Mouse (Mus musculus) layer of hippocampus, postnatal 10 days (tissue): Measurements from ENCODE around the gene Col6a5. TPM values are rescaled to one million over a fixed set of nuclear protein-coding genes. Genes with fewer than 3 reads are reported as not detected.

ENCODE experiments used
- DNase-seq, 2 experiments: peaks; one replicate each; pipeline ENCODE4 v3.0.0; 2021; ENCODE audit warnings: low spot score in 2 of 2
- total RNA-seq, 2 experiments: library from RNA; stranded (reverse); gene quantifications; 2 replicates each; pipeline ENCODE4 v1.2.3; 2021

Gene Col6a5
- total RNA-seq, 2 experiments from 2014 or later: 1.4 to 2.8 TPM

DNA sequence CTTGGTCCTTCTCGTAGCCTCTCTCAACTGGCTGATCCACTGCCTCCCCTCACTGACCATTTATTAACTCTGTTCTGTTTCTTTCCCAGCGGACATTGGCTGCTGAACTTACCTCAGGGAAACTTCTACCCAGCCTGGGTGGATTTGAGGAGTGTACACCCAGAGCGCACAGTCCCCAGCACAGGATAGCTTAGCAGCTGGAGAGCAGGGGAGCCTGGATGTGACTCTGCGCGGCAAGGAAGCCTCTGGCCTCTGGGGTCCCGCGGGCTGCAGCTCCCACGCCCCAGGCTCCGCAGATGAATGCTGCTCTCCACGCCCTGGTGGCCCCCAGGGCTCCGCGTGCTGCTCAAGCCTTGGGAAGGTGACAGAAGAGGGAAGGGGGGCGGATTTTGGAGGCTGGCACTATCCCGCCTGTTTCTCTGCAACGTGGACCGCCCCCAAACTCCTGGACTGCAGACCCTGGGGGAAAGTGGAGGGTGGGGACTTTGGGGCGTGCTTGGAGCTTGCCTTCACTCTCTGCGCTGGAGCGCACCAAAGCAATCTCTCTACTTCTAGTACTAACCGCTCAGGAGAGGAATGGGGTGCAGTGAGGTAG lies 132.6 kb downstream of the Col6a5 start, which contains the start of gene Col6a6:
Gene Col6a6 (minus strand): TSS at position 370 of the 595 bp plus-strand sequence.
- no peak for DNase-seq

DNA sequence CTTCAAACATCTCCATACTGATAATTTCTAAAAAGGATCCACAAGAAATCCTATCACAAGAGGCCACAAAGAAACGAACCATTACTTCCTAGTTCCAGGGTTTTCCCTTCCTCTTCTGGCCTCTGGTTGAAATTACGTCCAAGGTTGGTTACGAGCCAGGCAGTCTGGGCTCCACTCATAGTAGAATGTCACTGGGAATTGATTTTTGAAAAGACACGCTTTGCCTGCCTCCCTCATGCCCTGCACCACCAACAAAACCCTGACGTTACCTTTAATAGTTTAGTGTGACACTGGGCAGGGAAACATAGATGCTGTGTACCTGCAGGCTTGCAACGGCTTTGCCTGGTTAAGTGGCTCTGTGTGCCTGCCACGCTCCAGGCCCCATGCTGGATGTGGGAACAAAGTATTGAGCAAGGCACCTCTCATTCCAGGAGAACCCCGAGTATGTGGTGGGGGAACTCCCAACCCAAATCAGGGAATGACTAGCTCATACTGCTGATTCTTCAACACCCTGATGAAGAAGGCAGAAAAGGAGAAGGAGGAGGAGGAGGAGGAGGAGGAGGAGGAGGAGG lies 133.3 kb downstream of the Col6a5 start:
- DNase-seq: no peak

DNA sequence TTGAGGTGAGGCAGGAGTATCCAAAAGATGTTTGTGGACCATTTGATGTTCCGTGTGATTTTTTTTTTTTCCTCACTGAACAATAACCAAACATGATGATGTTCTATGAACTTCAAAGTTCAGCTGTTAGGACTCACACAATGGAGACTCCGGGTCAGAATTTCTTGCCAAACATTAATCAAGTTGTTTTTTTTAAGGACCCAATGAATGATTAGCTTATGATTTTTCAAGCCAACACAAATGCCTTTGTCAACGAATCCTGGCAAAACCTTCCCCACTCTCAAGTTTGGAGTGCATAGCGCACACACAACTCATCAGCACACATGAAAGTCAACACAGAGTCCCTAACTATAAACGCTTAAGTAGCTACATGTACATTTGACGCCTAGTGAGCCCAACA lies 139.7 kb downstream of the Col6a5 start:
- no peak for DNase-seq

DNA sequence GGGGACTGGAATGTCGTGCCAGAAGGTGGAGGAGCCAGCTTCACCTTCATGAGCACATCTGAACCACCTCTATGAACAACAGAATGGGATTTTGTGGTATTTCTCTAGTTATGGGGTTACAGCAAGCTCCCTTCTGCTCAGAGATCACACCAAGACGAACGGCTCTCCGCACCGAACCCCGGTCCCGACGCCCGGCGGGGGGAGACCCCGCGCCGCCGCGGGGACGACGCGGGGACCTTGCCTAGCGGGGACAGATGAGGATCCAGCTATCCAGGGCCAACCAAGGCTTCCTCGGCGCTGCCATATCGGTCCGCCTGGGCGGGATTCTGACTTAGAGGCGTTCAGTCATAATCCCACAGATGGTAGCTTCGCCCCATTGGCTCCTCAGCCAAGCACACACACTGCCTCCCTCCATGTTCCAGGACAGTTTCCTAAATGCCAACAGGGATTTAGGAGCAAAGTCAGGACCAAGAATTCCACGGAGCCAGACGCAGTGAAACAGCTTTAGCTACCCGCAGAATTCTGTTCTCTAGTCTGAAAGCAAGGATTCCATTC lies 141.2 kb downstream of the Col6a5 start:
- no peak for DNase-seq

DNA sequence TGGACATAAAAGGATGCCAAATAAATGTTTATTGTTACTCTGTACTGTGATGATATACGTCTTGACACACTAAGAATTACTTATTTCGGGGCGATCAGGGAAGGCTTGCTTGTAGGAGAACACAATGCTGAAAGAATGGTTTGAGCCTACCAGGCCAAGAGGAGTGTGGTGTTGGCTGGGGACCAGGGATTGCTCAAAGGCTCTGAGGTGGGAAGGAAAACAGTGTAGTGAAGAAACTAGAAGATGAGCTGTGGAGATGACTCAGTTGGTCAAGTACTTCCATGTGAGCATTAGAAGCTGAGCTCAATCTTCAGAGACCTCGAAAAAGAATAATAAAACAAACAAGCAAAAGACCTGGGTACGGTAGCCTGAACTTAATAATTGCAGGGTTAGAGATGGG lies 146.0 kb downstream of the Col6a5 start:
- DNase-seq: no peak

DNA sequence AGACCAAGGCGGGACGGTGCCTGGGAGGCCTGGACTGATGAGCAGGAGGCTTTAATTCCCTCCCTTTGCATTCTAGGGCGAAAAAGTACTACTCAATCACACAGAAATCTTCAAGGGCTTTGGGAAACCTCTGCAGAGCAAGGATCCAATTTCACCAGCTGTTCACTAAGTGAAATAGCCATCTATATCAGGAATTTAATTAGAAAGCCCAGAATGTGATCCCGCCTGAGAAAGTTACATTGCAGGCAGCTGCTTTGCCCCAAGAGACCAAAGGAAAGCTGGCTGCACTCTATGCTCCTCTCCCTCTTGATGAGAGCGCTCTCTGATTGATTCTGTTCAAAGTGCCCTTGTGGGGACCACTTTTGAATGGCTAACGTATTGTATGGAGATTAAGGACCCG lies 149.0 kb downstream of the Col6a5 start:
- no peak for DNase-seq

DNA sequence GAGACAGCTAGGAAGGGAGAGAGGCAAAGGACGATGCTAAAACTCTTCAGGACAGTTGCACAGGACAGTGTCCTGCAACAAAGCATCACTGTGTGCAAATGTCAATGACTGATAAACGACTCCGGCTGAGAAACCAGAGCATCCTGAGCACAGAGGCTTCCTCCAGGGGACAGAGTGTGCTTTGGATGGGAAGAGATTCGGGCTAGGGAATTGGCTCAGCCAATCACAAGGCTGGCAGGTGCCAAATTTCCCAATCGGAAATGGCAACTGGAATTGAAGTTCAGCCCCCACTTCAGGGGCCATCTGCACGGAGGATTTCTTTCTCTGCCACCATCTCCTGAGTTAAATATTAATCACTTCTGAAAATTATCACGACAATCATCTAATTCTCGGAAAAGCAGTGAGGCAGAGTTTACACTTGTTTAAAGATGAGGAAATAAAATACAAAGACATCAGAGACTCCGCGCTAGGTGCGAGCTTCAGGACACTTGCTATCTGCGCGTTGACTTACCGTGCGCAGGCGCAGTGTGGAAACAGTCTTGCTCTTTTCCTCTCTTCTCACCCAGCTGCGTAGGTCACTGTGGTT lies 151.4 kb downstream of the Col6a5 start:
- no peak for DNase-seq

Other genes with a start within 250 kb of the Col6a5 start
- gene Col6a6, start 132.5 kb downstream of the Col6a5 start, total RNA-seq: under 1 TPM; 0.54 to 0.75 TPM
- 1 to 10 TPM in 1 of 2 experiments, under 1 TPM in 1; 0.96 to 1.9 TPM for gene Col6a4, start 136.1 kb upstream of the Col6a5 start, total RNA-seq
- gene Glyctk, start 197.5 kb upstream of the Col6a5 start, total RNA-seq: 1 to 10 TPM; 4.5 to 6.0 TPM
- gene Wdr82, start 210.3 kb upstream of the Col6a5 start, total RNA-seq: 100 to 1,000 TPM; 156 to 164 TPM
- gene Ppm1m, start 239.1 kb upstream of the Col6a5 start, total RNA-seq: 10 to 100 TPM; 12.8 to 18.8 TPM
- 10 to 100 TPM; 40.8 to 41.3 TPM for gene Twf2, start 242.5 kb upstream of the Col6a5 start, total RNA-seq